8 mouse cellular contexts compared by ENCODE assay signal in genomic region chrX:12157331-12157930, GRCm38 (mm10). TPM values are rescaled to one million over a fixed set of nuclear protein-coding genes. Genes with fewer than 3 reads are reported as not detected.
DNase-seq lines count a peak whose midpoint lies in the region; ATAC-seq lines count a peak whose summit lies in the region.

No protein-coding gene starts in this region.

- H3K36me3 ChIP-seq in embryonic facial prominence, embryonic 15.5 days: no peaks in the 10 kb centered on the region
- H3K36me3 ChIP-seq in heart, embryonic 16.5 days (ENCODE audit: control insufficient read depth, insufficient read depth): no peaks in the 10 kb centered on the region

- H3K27me3 ChIP-seq in embryonic facial prominence, embryonic 15.5 days: peaks cover 59% of the 10 kb centered on the region
- peaks cover 30% of the 10 kb centered on the region; the same call in 1 of the 2 replicates for H3K27me3 ChIP-seq in heart, embryonic 16.5 days (ENCODE audit: control insufficient read depth, insufficient read depth, low read length)

- WGBS in embryonic facial prominence, embryonic 15.5 days: 3% methylated on average over 25 of the region's 25 CpGs
- 5% methylated on average over 25 of the region's 25 CpGs for WGBS in heart, embryonic 16.5 days

- H3K4me2 ChIP-seq in embryonic facial prominence, embryonic 15.5 days (replicated peaks): peak overlapping the region; percentile 63
- H3K4me2 ChIP-seq in heart, embryonic 16.5 days (ENCODE audit: low read depth, low read length): peak overlapping the region; percentile 71

- H3K4me1 ChIP-seq in embryonic facial prominence, embryonic 15.5 days: peaks cover 42% of the 10 kb centered on the region
- peaks cover 22% of the 10 kb centered on the region for H3K4me1 ChIP-seq in heart, embryonic 16.5 days (ENCODE audit: control insufficient read depth, insufficient read depth, low read length)

- peak overlapping the region; percentile 85 for H3K27ac ChIP-seq in embryonic facial prominence, embryonic 15.5 days (replicated peaks)
- peak overlapping the region; percentile 90 for H3K27ac ChIP-seq in heart, embryonic 16.5 days (ENCODE audit: low read length)

- no peak for ATAC-seq in embryonic facial prominence, embryonic 15.5 days (ENCODE audit: insufficient number of reproducible peaks, low FRiP score, low TSS enrichment, low read depth)
- ATAC-seq in heart, embryonic 16.5 days (replicated peaks; ENCODE audit: extremely low read depth, insufficient read depth, low FRiP score): 0 out of 2 replicates have a peak, but pooled peaks have one; percentile 19
- peak; percentile 21; the same call in 1 of the 2 replicates for ATAC-seq in megakaryocyte progenitor cell, adult 5-6 weeks (replicated peaks; ENCODE audit: poor library complexity)

- no peaks in the 10 kb centered on the region for H3K9me3 ChIP-seq in embryonic facial prominence, embryonic 15.5 days (replicated peaks)
- no peaks in the 10 kb centered on the region for H3K9me3 ChIP-seq in heart, embryonic 16.5 days (replicated peaks; ENCODE audit: control insufficient read depth, low read length)

- DNase-seq in spleen, postnatal 36 days (ENCODE audit: low spot score in 2 of 2): peak; percentile 16 to 19
- DNase-seq in spleen, postnatal 14 days (ENCODE audit: low spot score in 2 of 2): no peak
- peak; percentile 68 to 79 for DNase-seq in kidney, postnatal 25 days
- DNase-seq in thymus, postnatal 14 days: peak; percentile 45
- no peak for DNase-seq in layer of hippocampus, adult 9-11 months

- H3K9ac ChIP-seq in embryonic facial prominence, embryonic 15.5 days: no peak overlapping the region
- H3K9ac ChIP-seq in heart, embryonic 16.5 days (ENCODE audit: low read length): peak overlapping the region; percentile 81

- H3K4me3 ChIP-seq in embryonic facial prominence, embryonic 15.5 days (replicated peaks): peak overlapping the region; percentile 49; the same call in 1 of the 2 replicates
- peak overlapping the region; percentile 60 for H3K4me3 ChIP-seq in heart, embryonic 16.5 days (ENCODE audit: low read length)

RNA-seq across cellular contexts. Expression of gene Bcor, which starts 2.7 kb away (rescaled TPM):
- 13.9 and 14.5 TPM in 2 replicates for polyA plus RNA-seq in embryonic facial prominence, embryonic 15.5 days (2015; fragmentation: Nextera tagmentation; extraction: Ambion mirVana)
- polyA plus RNA-seq in heart, embryonic 16.5 days (2015; fragmentation: Nextera tagmentation; extraction: Ambion mirVana): 11.5 and 13.5 TPM in 2 replicates
- total RNA-seq in megakaryocyte progenitor cell, adult 5-6 weeks (2015): 35.3 and 42.7 TPM in 2 replicates
- 24.7 and 29.1 TPM in 2 replicates for total RNA-seq in megakaryocyte progenitor cell, adult 5-6 weeks (2017)

Comparison
In these comparisons a context has a peak if more than half of its experiments do, and no peak if none do; other contexts are left out.
1. DNase-seq: peak in spleen, postnatal 36 days (2 of 2), kidney, postnatal 25 days (2 of 2) and thymus, postnatal 14 days (single experiment); none in spleen, postnatal 14 days (0 of 2) and layer of hippocampus, adult 9-11 months (single experiment).